Mouse (Mus musculus) hindbrain, embryonic 11.5 days (tissue): Measurements from ENCODE around the gene Kif19a. TPM values are rescaled to one million over a fixed set of nuclear protein-coding genes. Genes with fewer than 3 reads are reported as not detected.
A peak's percentile ranks its signal among the peaks of the same experiment; 100 is the strongest.

ENCODE experiments used
- ATAC-seq: fragments of 200-750 bp; cut with Nextera tagmentation; 2 replicates; pipeline ENCODE4 v1.8.0; 2017; ENCODE audit warnings: mild to moderate bottlenecking, moderate TSS enrichment, moderate library complexity; ENCODE audit not compliant: low FRiP score
- DNase-seq: peaks from one replicate; pipeline ENCODE4 v3.0.0-alpha.2; 2015; ENCODE audit warnings: low spot score
- H3K27ac ChIP-seq: fragments of 300-500 bp; sonication (generic); 2 replicates; pipeline ENCODE4 v1.5.1; 2014; ENCODE audit warnings: mild to moderate bottlenecking, low read depth, low read length
- H3K27me3 ChIP-seq: fragments of 300-500 bp; sonication (generic); 2 replicates; pipeline ENCODE4 v1.6.1; 2014; ENCODE audit warnings: mild to moderate bottlenecking, low read length, moderate library complexity, mixed read lengths; ENCODE audit not compliant: control insufficient read depth, insufficient read depth
- H3K36me3 ChIP-seq: fragments of 300-500 bp; sonication (generic); 2 replicates; pipeline ENCODE4 v1.6.1; 2014; ENCODE audit warnings: mild to moderate bottlenecking, low read length, moderate library complexity, mixed read lengths; ENCODE audit not compliant: control insufficient read depth, insufficient read depth
- H3K4me1 ChIP-seq: fragments of 300-500 bp; sonication (generic); replicated peaks from 2 replicates; pipeline ENCODE4 v1.6.1; 2014; ENCODE audit warnings: low read length, mixed read lengths; ENCODE audit not compliant: control insufficient read depth, insufficient read depth
- H3K4me2 ChIP-seq: fragments of 300-500 bp; sonication (generic); replicated peaks from 2 replicates; pipeline ENCODE4 v1.6.1; 2014; ENCODE audit warnings: mild to moderate bottlenecking, low read depth, low read length
- H3K4me3 ChIP-seq: fragments of 300-500 bp; sonication (generic); 2 replicates; pipeline ENCODE4 v1.5.1; 2014; ENCODE audit warnings: low read depth, low read length
- H3K9ac ChIP-seq: fragments of 300-500 bp; sonication (generic); 2 replicates; pipeline ENCODE4 v1.6.1; 2014; ENCODE audit warnings: low read depth, low read length
- H3K9me3 ChIP-seq: fragments of 300-500 bp; sonication (generic); 2 replicates; pipeline ENCODE4 v1.6.1; 2016; ENCODE audit warnings: low read length; ENCODE audit not compliant: control insufficient read depth
- WGBS: fragments of 180-500 bp; shearing (Covaris S2); extraction: QIAGEN DNeasy Blood & Tissue Kit; methylation state at CpG from one replicate; pipeline ENCODE4 v1.1.7; 2014; 5-methylcytosine and 5-hydroxymethylcytosine counted together
- polyA plus RNA-seq: library from polyadenylated mRNA; unstranded; fragments of >200 nt; fragmentation: Nextera tagmentation; extraction: Ambion mirVana; gene quantifications from 2 replicates; pipeline ENCODE4 v1.2.1, GENCODE M21; 2014

Kif19a gene
- polyA plus RNA-seq, 1 experiment from 2014 or later: 1.9 TPM

DNA sequence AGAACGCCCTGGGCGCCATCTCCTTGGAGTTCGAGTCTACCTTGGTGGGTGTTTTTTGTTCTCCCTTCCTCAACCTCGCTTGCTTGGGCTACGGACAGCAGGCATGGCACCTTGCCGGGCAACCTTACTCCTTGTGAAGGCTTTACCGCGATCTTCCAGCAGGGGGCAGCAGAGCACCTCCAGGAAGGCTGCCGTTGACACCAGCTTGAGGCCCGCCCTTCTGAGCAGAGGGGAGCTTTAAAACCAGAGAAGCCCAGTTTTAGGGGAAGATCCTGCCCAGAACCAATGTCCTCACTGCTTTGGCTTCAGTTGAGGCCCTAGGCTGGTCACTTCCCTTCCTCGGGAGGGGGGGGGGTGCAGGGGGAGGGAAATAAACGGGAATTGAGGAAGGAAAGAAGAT is 20.1 kb upstream of the Kif19a start:
- H3K36me3 ChIP-seq: no peaks in the 10 kb centered on the region
- H3K4me3 ChIP-seq: no peak overlapping the region
- no peak overlapping the region for H3K9ac ChIP-seq
- peaks cover 2% of the 10 kb centered on the region; the same call in 1 of the 2 replicates for H3K27me3 ChIP-seq
- no peak overlapping the region for H3K4me2 ChIP-seq
- H3K4me1 ChIP-seq: peaks cover 11% of the 10 kb centered on the region; the same call in 1 of the 2 replicates
- peak; percentile 26; the same call in 1 of the 2 replicates for ATAC-seq
- H3K9me3 ChIP-seq: no peaks in the 10 kb centered on the region
- DNase-seq: peak; percentile 98
- WGBS: 3% methylated on average over 12 of the region's 12 CpGs
- no peak overlapping the region for H3K27ac ChIP-seq

DNA sequence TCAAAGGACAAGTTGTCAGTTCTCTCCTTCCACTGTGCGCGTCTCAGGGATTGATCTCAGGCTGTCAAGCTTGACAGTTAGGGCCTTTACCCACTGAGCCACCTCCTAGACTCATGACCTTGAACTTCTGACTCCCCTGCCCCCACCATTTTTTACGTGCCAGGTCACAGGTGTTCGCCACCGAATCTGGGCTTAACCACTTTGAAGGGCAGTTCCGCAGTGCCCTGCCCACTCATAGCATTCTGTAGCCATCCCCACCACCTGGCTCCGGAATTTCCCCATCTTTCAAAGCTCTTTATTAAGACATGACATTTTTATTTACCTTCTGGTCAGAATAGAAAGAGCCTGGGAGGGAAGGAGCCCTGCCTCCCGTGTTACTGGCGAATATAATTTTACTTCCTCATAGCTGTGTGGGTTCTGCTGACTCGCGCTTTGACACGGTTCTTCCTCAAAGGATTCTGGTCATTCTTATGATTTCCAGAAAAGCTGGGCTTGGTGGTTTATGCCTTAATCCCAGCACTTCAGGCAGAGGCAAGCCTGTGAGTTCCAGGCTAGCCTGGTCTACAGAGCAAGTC is 17.5 kb upstream of the Kif19a start:
- H3K4me3 ChIP-seq: no peak overlapping the region
- no peaks in the 10 kb centered on the region for H3K4me1 ChIP-seq
- H3K27ac ChIP-seq: no peak overlapping the region
- ATAC-seq (no peak), DNase-seq (no peak)
- 83% methylated on average over 12 of the region's 12 CpGs for WGBS
- peaks cover 2% of the 10 kb centered on the region; the same call in 1 of the 2 replicates for H3K27me3 ChIP-seq
- H3K36me3 ChIP-seq: no peaks in the 10 kb centered on the region
- no peaks in the 10 kb centered on the region for H3K9me3 ChIP-seq
- H3K4me2 ChIP-seq: no peak overlapping the region
- no peak overlapping the region for H3K9ac ChIP-seq

DNA sequence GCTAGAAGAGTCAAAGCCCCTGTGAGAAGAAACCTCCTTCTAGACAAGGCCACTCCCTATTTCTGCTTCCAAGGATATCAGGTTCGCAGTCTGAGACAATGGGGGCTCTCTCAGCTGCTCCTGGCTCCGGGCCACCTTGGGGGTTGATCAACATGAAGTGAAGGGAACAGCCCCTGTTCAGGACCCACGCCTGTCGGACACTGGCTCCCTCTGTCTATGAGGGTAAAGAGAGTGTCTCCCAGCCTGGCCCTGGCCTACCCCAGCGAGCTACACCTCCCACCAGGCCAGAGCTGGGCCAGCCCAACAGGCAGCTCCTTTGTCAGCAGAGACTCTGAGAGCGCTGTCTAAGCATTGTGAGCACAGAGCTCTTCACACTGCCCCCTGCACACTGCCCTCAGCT is 4.7 kb downstream of the Kif19a start:
- Histone ChIP-seq H3K9ac (no peak overlapping the region), H3K4me2 (no peak overlapping the region), H3K9me3 (no peaks in the 10 kb centered on the region), H3K27ac (peak overlapping the region; percentile 7; the same call in 1 of the 2 replicates), H3K36me3 (no peaks in the 10 kb centered on the region), H3K4me1 (peaks cover 2% of the 10 kb centered on the region; the same call in 1 of the 2 replicates), H3K4me3 (no peak overlapping the region), H3K27me3 (peaks cover 3% of the 10 kb centered on the region; the same call in 1 of the 2 replicates)
- ATAC-seq: no peak
- no peak for DNase-seq
- 40% methylated on average over 6 of the region's 6 CpGs for WGBS

DNA sequence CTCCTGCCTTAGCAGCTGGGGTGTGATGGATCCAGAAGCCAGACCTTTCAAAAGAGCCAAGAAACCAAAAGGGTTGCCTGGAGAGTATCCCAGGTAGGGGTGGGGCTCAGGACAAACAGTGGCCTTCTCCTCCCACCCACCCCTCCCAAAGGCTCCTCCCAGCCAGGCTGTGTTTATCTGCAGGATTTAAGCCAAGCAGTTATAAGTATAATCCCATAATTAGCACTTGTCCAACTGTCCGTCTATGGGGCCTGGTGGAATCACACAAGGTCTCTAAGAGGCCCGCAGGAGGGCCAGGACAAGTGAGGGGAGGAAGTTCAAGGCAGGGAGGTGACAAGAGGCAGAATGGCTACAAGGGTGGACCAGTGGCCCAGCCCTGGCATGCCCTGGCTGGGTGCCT is 6.7 kb downstream of the Kif19a start:
- Histone ChIP-seq H3K27me3 (no peaks in the 10 kb centered on the region), H3K9me3 (no peaks in the 10 kb centered on the region), H3K4me1 (0 out of 2 replicates have a peak, but pooled peaks cover 2% of the 10 kb centered on the region), H3K4me3 (no peak overlapping the region), H3K4me2 (no peak overlapping the region), H3K36me3 (no peaks in the 10 kb centered on the region), H3K27ac (no peak overlapping the region), H3K9ac (no peak overlapping the region)
- no peak for DNase-seq
- 72% methylated on average over 2 of the region's 2 CpGs for WGBS
- no peak for ATAC-seq

DNA sequence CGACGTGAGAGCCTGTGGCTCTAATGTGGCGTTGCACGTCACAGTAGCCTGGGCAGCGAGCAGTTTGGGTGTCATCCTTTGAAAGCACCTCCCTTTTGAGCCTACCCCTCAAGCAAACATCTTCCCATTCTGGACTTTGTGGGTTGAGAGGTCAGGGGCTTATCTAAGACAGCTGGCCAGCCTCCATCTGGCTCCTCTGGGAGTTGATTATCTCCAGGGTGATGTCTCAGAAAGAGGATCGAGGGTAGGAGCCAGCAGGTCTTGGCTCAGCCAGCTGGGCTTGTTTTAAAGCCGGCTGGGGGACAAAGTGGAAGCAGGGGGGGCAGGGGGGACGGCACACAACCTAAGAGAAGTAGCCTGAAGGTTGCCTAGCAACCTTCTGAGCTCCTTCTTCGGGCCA is 14.9 kb downstream of the Kif19a start:
- 37% methylated on average over 9 of the region's 9 CpGs for WGBS
- 0 out of 2 replicates have a peak, but pooled peaks have one; percentile 33 for ATAC-seq

DNA sequence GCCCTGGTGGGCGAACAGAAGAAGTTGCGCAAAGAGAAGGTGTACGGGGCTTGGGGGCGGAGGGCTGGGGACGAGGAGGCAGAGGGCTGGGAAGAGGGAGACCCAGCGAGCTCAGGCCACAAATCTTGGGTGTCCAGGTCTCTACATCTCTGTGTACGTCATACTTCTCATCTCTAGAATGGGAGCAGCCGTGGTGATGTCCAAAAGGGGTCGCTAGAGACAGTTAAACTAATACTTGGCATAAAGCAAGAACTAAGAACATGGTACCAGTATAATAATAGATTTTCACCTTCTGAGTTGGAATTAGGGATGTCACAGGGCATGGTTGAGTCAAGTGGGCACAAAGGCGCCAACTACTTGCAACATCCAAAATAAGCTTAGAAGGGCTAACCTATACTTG is 20.7 kb downstream of the Kif19a start:
- DNase-seq (no peak), ATAC-seq (no peak)
- H3K27ac ChIP-seq: no peak overlapping the region
- no peak overlapping the region for H3K4me3 ChIP-seq
- WGBS: 52% methylated on average over 10 of the region's 10 CpGs
- peak overlapping the region; percentile 36 for H3K4me2 ChIP-seq
- no peaks in the 10 kb centered on the region for H3K36me3 ChIP-seq
- H3K9me3 ChIP-seq: no peaks in the 10 kb centered on the region
- H3K27me3 ChIP-seq: peaks cover 30% of the 10 kb centered on the region
- H3K9ac ChIP-seq: peak overlapping the region; percentile 8; the same call in 1 of the 2 replicates
- no peaks in the 10 kb centered on the region; the same call in 1 of the 2 replicates for H3K4me1 ChIP-seq

More for the DNA sequence above, 14.9 kb downstream of the Kif19a start:
- Histone ChIP-seq H3K4me1 (peaks cover 4% of the 10 kb centered on the region; the same call in 1 of the 2 replicates), H3K36me3 (no peaks in the 10 kb centered on the region), H3K4me3 (no peak overlapping the region), H3K4me2 (no peak overlapping the region), H3K27ac (no peak overlapping the region), H3K9me3 (no peaks in the 10 kb centered on the region), H3K27me3 (no peaks in the 10 kb centered on the region), H3K9ac (no peak overlapping the region)
- DNase-seq: peak; percentile 39

DNA sequence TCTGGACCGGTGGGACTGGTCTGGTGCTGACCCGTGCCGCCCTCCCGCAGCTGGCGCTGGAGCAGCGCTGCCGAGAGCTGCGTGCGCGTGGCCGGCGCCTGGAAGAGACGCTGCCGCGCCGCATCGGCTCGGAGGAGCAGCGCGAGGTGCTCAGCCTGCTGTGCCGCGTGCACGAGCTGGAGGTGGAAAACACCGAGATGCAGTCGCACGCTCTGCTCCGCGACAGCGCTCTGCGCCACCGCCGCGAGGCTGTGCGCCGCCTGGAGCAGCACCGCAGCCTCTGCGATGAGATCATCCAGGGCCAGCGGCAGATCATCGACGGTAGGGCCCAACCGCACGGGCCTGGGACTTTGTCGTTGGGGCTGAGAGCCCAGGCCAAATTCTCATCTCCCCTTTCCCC is 21.1 kb downstream of the Kif19a start:
- peak; percentile 36; the same call in 1 of the 2 replicates for ATAC-seq
- no peaks in the 10 kb centered on the region for H3K36me3 ChIP-seq
- 0 out of 2 replicates have a peak overlapping the region, but pooled peaks have one; percentile 11 for H3K4me3 ChIP-seq
- peak; percentile 64 for DNase-seq
- no peaks in the 10 kb centered on the region for H3K9me3 ChIP-seq
- H3K27me3 ChIP-seq: peaks cover 34% of the 10 kb centered on the region
- H3K4me1 ChIP-seq: no peaks in the 10 kb centered on the region; the same call in 1 of the 2 replicates
- peak overlapping the region; percentile 8; the same call in 1 of the 2 replicates for H3K9ac ChIP-seq
- 3% methylated on average over 43 of the region's 43 CpGs for WGBS
- peak overlapping the region; percentile 36 for H3K4me2 ChIP-seq
- H3K27ac ChIP-seq: no peak overlapping the region

DNA sequence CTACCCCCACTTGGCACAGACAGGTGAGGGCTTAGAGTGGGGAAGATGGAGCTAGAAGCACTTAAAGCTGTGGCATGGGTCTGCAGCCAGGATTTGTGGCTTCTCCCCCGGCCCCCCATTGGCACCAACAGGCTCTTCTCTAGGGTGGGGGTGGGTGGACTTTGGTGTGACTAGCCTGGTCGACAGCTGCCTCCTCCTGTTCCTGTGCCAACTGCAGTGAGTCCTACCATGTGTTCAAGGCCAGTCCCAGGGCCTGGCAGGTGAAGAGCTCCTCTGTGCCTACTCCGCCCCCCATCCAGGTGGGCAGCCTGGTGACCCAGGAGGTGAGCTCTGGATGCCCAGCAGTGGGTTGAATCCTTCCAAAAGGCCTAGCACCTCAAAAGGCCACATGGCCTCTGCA is 22.4 kb downstream of the Kif19a start:
- DNase-seq (no peak), ATAC-seq (no peak)
- H3K4me1 ChIP-seq: peaks cover 4% of the 10 kb centered on the region
- 72% methylated on average over 3 of the region's 3 CpGs for WGBS
- no peaks in the 10 kb centered on the region for H3K36me3 ChIP-seq
- H3K4me3 ChIP-seq: no peak overlapping the region
- H3K27ac ChIP-seq: no peak overlapping the region
- H3K4me2 ChIP-seq: no peak overlapping the region
- no peaks in the 10 kb centered on the region for H3K9me3 ChIP-seq
- no peak overlapping the region for H3K9ac ChIP-seq
- H3K27me3 ChIP-seq: peaks cover 44% of the 10 kb centered on the region
